Mouse (Mus musculus) central nervous system, embryonic 11.5 days (tissue): ENCODE measurements around the gene Olfr517. TPM values are rescaled to one million over a fixed set of nuclear protein-coding genes. Genes with fewer than 3 reads are reported as not detected.

Experiments
- polyA plus RNA-seq: library from polyadenylated mRNA; depleted of rRNA; stranded (reverse); fragments of >200 nt; gene quantifications from 2 replicates; pipeline ENCODE4 v1.2.3, GENCODE M21; 2012; rRNA removed

Gene Olfr517
- polyA plus RNA-seq: not detected in 2 replicates

GRCm38 (mm10) chr7:108872279-108872678 lies at the start of gene Olfr517:
TSS of gene Olfr517 (minus strand) at chr7:108872379.

GRCm38 (mm10) chr7:108894320-108894719 lies 22.1 kb upstream of the Olfr517 start, which contains the start of gene Olfr519:
TSS of gene Olfr519 (minus strand) at chr7:108894420.

GRCm38 (mm10) chr7:108884906-108885305 lies 12.7 kb upstream of the Olfr517 start, which contains the start of gene Olfr518:
TSS of gene Olfr518 (minus strand) at chr7:108885006.

GRCm38 (mm10) chr7:108850429-108850828 lies 21.8 kb downstream of the Olfr517 start, which contains the start of gene Olfr516:
TSS of gene Olfr516 (minus strand) at chr7:108850529.

GRCm38 (mm10) chr7:108825897-108826296 lies 46.3 kb downstream of the Olfr517 start, which contains the start of gene Olfr514:
TSS of gene Olfr514 (minus strand) at chr7:108825997.

Other genes starting within 250 kb of the Olfr517 start
- gene Olfr508, start 242.4 kb downstream of the Olfr517 start, polyA plus RNA-seq: not detected in 2 replicates
- not detected in 2 replicates for gene Olfr509, start 220.5 kb downstream of the Olfr517 start, polyA plus RNA-seq
- not detected in 2 replicates for gene Olfr510, start 206.0 kb downstream of the Olfr517 start, polyA plus RNA-seq
- gene Olfr512, start 159.1 kb downstream of the Olfr517 start, polyA plus RNA-seq: not detected in 2 replicates
- gene Olfr513, start 121.4 kb downstream of the Olfr517 start, polyA plus RNA-seq: not detected in 2 replicates
- not detected in 2 replicates for gene Olfr514, start 46.4 kb downstream of the Olfr517 start, polyA plus RNA-seq
- not detected in 2 replicates for gene Olfr516, start 21.9 kb downstream of the Olfr517 start, polyA plus RNA-seq
- gene Olfr518, start 12.6 kb upstream of the Olfr517 start, polyA plus RNA-seq: not detected in 2 replicates
- not detected in 2 replicates for gene Olfr519, start 22.0 kb upstream of the Olfr517 start, polyA plus RNA-seq
- gene Nlrp10, start 57.8 kb upstream of the Olfr517 start, polyA plus RNA-seq: 0.08 and 0.11 TPM in 2 replicates
- gene Eif3f, start 62.0 kb upstream of the Olfr517 start, polyA plus RNA-seq: 97.5 and 138 TPM in 2 replicates
- 25.0 and 29.9 TPM in 2 replicates for gene Tub, start 78.0 kb upstream of the Olfr517 start, polyA plus RNA-seq
- gene Ric3, start 211.0 kb upstream of the Olfr517 start, polyA plus RNA-seq: 14.2 and 16.1 TPM in 2 replicates